Mouse (Mus musculus) kidney, postnatal 0 days (tissue): ENCODE data around the gene Lamc3. TPM values are rescaled to one million over a fixed set of nuclear protein-coding genes. Genes with fewer than 3 reads are reported as not detected.
A peak's percentile ranks its signal among the peaks of the same experiment; 100 is the strongest.

Experiments
- ATAC-seq: fragments of 200-750 bp; cut with Nextera tagmentation; replicated peaks from 2 replicates; pipeline ENCODE4 v1.8.0; 2017; ENCODE audit warnings: low read depth, moderate number of reproducible peaks, moderate TSS enrichment, moderate library complexity; ENCODE audit not compliant: low FRiP score
- DNase-seq: peaks from one replicate; pipeline ENCODE4 v3.0.0-alpha.2; 2016; ENCODE audit warnings: low spot score
- H3K27ac ChIP-seq: fragments of 300-500 bp; sonication (generic); 2 replicates; pipeline ENCODE4 v1.5.1; 2014; ENCODE audit warnings: mild to moderate bottlenecking
- H3K27me3 ChIP-seq: fragments of 300-500 bp; sonication (generic); 2 replicates; pipeline ENCODE4 v1.6.1; 2014; ENCODE audit warnings: low read length, mixed read lengths; ENCODE audit not compliant: insufficient read depth
- H3K36me3 ChIP-seq: fragments of 300-500 bp; sonication (generic); 2 replicates; pipeline ENCODE4 v1.6.1; 2014; ENCODE audit warnings: low read length, mixed read lengths; ENCODE audit not compliant: insufficient read depth
- H3K4me1 ChIP-seq: fragments of 300-500 bp; sonication (generic); replicated peaks from 2 replicates; pipeline ENCODE4 v1.6.1; 2014; ENCODE audit warnings: antibody characterized with exemption, low read length, mixed read lengths; ENCODE audit not compliant: insufficient read depth
- H3K4me2 ChIP-seq: fragments of 300-500 bp; sonication (generic); 2 replicates; pipeline ENCODE4 v1.6.1; 2014; ENCODE audit warnings: mild to moderate bottlenecking, low read length, moderate library complexity, mixed read lengths
- H3K4me3 ChIP-seq: fragments of 300-500 bp; sonication (generic); replicated peaks from 2 replicates; pipeline ENCODE4 v1.5.1; 2014; ENCODE audit warnings: low read depth, low read length
- H3K9ac ChIP-seq: fragments of 300-500 bp; sonication (generic); 2 replicates; pipeline ENCODE4 v1.6.1; 2014; ENCODE audit warnings: low read depth, low read length
- H3K9me3 ChIP-seq: fragments of 300-500 bp; sonication (generic); replicated peaks from 2 replicates; pipeline ENCODE4 v1.6.1; 2016; ENCODE audit warnings: low read length, inconsistent platforms, mixed read lengths
- CTCF ChIP-seq: IDR thresholded peaks from 2 replicates; pipeline ENCODE4 v1.5.1; 2016; ENCODE audit warnings: antibody characterized with exemption, low read depth, mild to moderate bottlenecking, moderate library complexity
- WGBS: fragments of 180-500 bp; shearing (Covaris S2); extraction: QIAGEN DNeasy Blood & Tissue Kit; methylation state at CpG from one replicate; pipeline ENCODE4 v1.1.7; 2014; 5-methylcytosine and 5-hydroxymethylcytosine counted together
- polyA plus RNA-seq: library from polyadenylated mRNA; unstranded; fragments of >200 nt; fragmentation: Nextera tagmentation; extraction: Ambion mirVana; gene quantifications from 2 replicates; pipeline ENCODE4 v1.2.1, GENCODE M21; 2015

The Lamc3 gene
- polyA plus RNA-seq, 1 experiment from 2014 or later, result 2.8 TPM

DNA sequence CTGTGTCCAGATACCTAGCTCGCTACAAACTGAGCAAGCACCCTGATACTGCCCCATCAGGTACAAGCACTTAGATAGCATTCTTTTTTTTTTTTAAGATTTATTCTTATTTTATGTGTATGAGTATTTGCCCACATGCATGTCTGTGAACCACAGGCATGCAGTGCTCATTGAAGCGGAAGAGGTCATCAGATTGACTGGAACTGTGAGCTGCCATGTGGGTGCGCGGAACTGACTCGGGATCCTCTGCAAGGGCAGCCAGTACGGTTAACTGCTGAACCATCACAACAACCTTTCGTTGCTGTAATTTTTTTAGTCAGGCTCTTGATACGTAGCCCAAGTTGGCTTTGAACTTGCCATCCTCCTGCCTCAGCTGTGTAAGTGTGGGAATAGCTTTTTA, 73.9 kb downstream of the Lamc3 start:
- H3K9me3 ChIP-seq, result no peaks in the 10 kb centered on the region
- 0 out of 2 replicates have a peak, but pooled peaks cover 4% of the 10 kb centered on the region for H3K36me3 ChIP-seq
- ATAC-seq, result no peak
- no peak for TF ChIP-seq CTCF
- WGBS, result 67% methylated on average over 8 of the region's 8 CpGs
- DNase-seq, result no peak
- H3K9ac ChIP-seq, result no peak overlapping the region
- no peaks in the 10 kb centered on the region for H3K27me3 ChIP-seq
- peak overlapping the region; percentile 89 for H3K27ac ChIP-seq
- no peak overlapping the region for H3K4me2 ChIP-seq
- peaks cover 24% of the 10 kb centered on the region; the same call in 1 of the 2 replicates for H3K4me1 ChIP-seq
- H3K4me3 ChIP-seq, result no peak overlapping the region

DNA sequence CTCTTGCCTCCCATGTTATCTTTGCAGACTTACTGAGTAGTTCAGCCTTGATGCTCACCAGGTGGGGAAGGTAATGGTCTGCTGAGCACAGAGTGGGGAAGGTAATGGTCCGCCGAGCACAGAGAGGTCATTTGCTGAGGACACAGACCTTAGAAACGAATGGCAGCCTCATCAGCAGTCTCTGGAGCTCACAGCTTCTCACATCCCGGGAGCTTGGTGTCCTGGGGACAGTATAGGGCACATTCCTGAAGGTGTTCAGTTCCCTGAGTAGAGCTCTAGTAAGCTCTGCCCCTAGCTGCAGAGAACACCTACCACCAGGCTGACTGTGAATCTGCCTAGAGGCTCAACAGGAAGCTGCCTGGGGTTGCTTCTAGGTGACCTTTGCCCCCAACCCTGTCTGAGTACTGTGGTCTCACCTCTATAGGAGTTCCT, 74.7 kb downstream of the Lamc3 start:
- 0 out of 2 replicates have a peak, but pooled peaks cover 4% of the 10 kb centered on the region for H3K36me3 ChIP-seq
- ATAC-seq, result peak; percentile 68
- 39% methylated on average over 4 of the region's 4 CpGs for WGBS
- H3K9ac ChIP-seq, result no peak overlapping the region
- H3K9me3 ChIP-seq, result no peaks in the 10 kb centered on the region
- H3K27ac ChIP-seq, result peak overlapping the region; percentile 89
- no peak overlapping the region for H3K4me3 ChIP-seq
- peak; percentile 30 for DNase-seq
- H3K27me3 ChIP-seq, result no peaks in the 10 kb centered on the region
- peaks cover 24% of the 10 kb centered on the region; the same call in 1 of the 2 replicates for H3K4me1 ChIP-seq
- no peak overlapping the region for H3K4me2 ChIP-seq
- 0 out of 2 replicates have a peak, but pooled peaks have one; percentile 20 for TF ChIP-seq CTCF

DNA sequence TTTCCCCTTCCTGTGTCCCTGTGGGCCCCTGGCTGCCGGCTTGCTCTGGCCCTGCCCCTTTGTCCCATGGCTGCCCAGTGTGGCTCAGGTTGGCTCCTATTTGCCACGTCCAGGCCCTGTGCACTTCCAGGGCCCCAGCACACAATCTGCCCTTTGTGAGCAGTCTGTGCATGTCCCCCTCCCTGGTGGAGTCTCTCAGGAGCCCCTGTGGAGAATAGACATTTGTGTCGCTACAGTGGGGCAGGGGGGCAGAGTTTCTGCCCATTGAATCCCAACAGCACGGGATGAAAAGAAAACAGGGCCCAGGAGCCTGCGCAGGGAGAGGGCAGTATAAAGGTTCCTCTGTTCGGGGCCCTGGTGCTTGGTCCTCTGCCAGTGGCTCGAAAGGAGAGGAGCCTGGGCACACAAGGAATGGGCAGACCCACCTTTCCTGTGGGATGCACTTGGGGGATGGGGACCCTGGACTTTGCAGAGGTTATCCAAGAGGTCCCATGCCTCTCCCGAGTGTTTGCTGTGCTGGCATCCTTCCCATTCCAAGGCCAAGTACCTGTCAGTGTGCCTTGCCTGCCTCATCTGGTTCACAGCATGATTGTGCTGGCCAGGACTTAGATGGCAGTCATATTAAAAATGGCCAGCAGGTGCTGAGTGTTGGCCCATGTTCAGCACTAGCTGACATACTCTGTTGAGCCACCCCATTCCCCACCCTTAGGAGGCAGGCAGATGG, 75.6 kb downstream of the Lamc3 start:
- H3K4me1 ChIP-seq, result peaks cover 21% of the 10 kb centered on the region; the same call in 1 of the 2 replicates
- H3K4me2 ChIP-seq, result peak overlapping the region; percentile 23; the same call in 1 of the 2 replicates
- WGBS, result 63% methylated on average over 8 of the region's 8 CpGs
- H3K9ac ChIP-seq, result peak overlapping the region; percentile 52; the same call in 1 of the 2 replicates
- H3K36me3 ChIP-seq, result 0 out of 2 replicates have a peak, but pooled peaks cover 4% of the 10 kb centered on the region
- H3K4me3 ChIP-seq, result no peak overlapping the region
- DNase-seq, result no peak
- peak overlapping the region; percentile 89 for H3K27ac ChIP-seq
- H3K27me3 ChIP-seq, result no peaks in the 10 kb centered on the region
- no peaks in the 10 kb centered on the region for H3K9me3 ChIP-seq
- TF ChIP-seq CTCF, result peak; percentile 28; the same call in 1 of the 2 replicates
- peak; percentile 44 for ATAC-seq

DNA sequence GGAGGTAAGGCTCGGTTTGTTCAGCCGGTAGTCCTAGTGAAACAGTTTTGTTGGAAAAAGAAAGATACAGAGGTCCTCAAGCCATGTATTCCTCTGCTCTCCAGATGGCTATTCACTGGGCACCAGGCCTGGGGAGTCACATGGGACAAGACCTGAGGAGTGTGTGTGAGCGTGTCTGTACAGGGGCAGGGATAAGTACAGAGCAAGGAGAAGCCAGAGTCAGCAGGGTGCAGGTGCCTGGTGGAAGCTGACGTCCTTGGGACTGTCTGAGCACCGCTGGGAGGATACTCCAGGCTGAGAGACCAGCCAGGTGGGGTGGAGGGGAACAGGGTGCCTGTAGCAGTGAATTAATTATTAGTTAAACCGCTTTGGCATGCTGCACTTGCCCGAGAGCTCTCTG, 76.4 kb downstream of the Lamc3 start:
- DNase-seq (peak; percentile 38), ATAC-seq (peak; percentile 80)
- TF ChIP-seq CTCF, result no peak
- no peak overlapping the region for H3K9ac ChIP-seq
- H3K9me3 ChIP-seq, result no peaks in the 10 kb centered on the region
- peaks cover 21% of the 10 kb centered on the region; the same call in 1 of the 2 replicates for H3K4me1 ChIP-seq
- no peak overlapping the region for H3K4me2 ChIP-seq
- H3K36me3 ChIP-seq, result 0 out of 2 replicates have a peak, but pooled peaks cover 4% of the 10 kb centered on the region
- peak overlapping the region; percentile 89 for H3K27ac ChIP-seq
- H3K4me3 ChIP-seq, result no peak overlapping the region
- no peaks in the 10 kb centered on the region for H3K27me3 ChIP-seq
- WGBS, result 67% methylated on average over 7 of the region's 7 CpGs

DNA sequence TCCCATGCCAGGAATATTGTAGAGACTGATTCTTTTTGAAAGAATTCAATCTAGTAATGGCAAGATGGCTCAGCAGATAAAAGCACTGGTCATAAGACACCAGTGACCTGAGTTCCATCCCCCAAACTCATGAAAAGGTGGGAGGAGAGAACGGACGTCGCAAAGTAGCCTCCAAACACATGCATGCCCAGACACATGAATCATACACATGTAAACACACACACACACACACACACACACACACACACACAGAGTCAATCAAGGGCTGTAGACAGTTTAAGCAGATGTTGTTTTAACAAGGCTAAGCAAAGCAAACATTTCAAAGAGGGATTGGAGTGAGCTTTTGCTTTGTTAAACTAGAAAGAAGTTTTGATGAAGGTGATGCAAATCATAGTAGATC, 77.1 kb downstream of the Lamc3 start:
- Histone ChIP-seq H3K9me3 (no peaks in the 10 kb centered on the region), H3K27ac (peak overlapping the region; percentile 89; the same call in 1 of the 2 replicates)
- ATAC-seq, result no peak

DNA sequence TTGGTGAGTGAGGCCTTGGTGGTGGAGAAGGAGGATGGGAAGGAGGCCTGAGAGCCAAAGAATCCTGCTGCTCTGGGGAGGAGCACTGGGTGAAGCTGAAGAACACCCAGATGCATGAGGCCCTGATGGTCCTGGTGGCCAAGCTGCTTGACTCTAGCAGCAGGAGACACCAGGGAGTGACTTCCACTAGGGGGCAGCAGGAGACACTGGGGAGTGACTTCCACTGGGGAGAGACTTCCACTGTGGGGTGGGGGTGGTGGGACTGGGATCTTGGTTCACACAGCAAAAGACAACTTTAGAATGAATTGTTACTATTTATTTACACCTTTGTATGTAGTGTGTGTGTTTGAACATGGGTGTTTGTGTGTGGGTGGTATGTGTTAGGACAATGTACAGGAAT, 78.0 kb downstream of the Lamc3 start:
- peak; percentile 67 for TF ChIP-seq CTCF
- no peak overlapping the region for H3K4me3 ChIP-seq
- H3K36me3 ChIP-seq, result 0 out of 2 replicates have a peak, but pooled peaks cover 11% of the 10 kb centered on the region
- no peak overlapping the region for H3K9ac ChIP-seq
- H3K27ac ChIP-seq, result no peak overlapping the region
- no peaks in the 10 kb centered on the region for H3K9me3 ChIP-seq
- no peak for ATAC-seq
- H3K4me1 ChIP-seq, result peaks cover 16% of the 10 kb centered on the region; the same call in 1 of the 2 replicates
- DNase-seq, result no peak
- H3K27me3 ChIP-seq, result no peaks in the 10 kb centered on the region
- no peak overlapping the region for H3K4me2 ChIP-seq

More for the DNA sequence above, 77.1 kb downstream of the Lamc3 start:
- H3K9ac ChIP-seq, result no peak overlapping the region
- DNase-seq, result no peak
- H3K27me3 ChIP-seq, result no peaks in the 10 kb centered on the region
- 0 out of 2 replicates have a peak, but pooled peaks cover 5% of the 10 kb centered on the region for H3K36me3 ChIP-seq
- 50% methylated on average over 3 of the region's 3 CpGs for WGBS
- no peak overlapping the region for H3K4me2 ChIP-seq
- peaks cover 21% of the 10 kb centered on the region; the same call in 1 of the 2 replicates for H3K4me1 ChIP-seq
- H3K4me3 ChIP-seq, result no peak overlapping the region
- no peak for TF ChIP-seq CTCF
